Mouse (Mus musculus) C3H10T1/2 (cell line): ENCODE results near the gene Mettl6. TPM values are rescaled to one million over a fixed set of nuclear protein-coding genes. Genes with fewer than 3 reads are reported as not detected.

Experiments
- polyA plus RNA-seq, 2 experiments: library from polyadenylated mRNA; unstranded; fragments of >200 nt; fragmentation: generic; extraction: Trizol; gene quantifications; one replicate each; pipeline ENCODE4 v1.2.1; 2012; ENCODE audit warnings: missing spikeins in 2 of 2

Gene Mettl6
- polyA plus RNA-seq: 10 to 100 TPM in 1 of 2 experiments, 1 to 10 TPM in 1; 1.2 to 11.4 TPM

DNA sequence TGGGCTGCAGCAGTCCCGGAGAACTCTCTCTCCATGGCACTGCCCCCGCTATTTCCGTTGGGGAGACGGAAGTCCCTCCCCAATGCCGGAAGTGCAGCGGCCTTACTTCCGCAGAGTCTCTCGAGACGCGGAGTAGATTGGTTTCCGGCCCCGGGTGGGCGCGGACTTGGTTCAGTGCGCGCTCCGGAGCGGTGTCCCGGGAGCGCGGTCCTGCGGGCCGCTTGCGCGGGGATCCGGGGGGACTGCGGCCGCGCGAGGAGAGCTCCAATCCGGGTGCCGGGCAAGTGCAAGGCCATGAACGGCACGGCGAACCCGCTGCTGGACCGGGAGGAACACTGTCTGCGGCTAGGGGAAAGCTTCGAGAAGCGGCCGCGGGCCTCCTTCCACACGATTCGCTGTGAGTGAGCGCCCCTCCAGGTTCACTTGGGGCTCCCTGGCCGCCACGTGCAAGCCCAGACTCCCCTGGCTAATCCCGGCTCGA is at the start of gene Mettl6:
Gene Mettl6, minus strand, starts transcription at position 66 of the 481 bp plus-strand sequence.

DNA sequence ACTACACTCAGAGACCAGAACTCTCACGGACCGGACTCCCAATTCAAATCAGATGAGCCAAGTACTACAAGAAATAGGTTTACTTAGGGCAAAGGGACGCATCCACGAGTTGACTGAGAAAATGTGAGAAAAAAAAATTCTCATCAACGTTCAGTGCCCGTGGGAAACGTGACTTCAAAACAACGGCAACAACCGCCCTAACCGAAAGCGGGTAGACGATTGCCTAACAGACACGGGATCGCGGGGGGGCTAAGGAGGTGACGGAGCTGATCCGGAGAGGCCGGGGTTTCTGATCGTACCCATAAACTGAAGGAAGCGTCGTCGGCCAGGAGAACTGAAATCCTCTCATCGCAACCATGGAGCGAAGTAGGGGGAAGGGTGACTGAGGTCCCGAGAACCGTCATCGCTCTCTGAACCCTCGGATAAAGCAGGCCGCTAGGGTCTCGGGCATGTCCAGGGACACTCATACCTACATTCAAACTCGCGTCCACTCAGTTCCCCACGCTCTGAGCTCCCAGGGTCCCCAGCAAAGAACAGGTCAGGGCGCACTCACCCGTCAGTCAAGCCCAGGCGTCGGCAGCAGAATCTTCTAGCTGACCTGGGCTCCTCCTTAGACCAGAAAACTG is 378 bp downstream of the Mettl6 start, which contains the start of gene Eaf1:
Gene Eaf1, plus strand, starts transcription at position 51 of the 626 bp plus-strand sequence.

DNA sequence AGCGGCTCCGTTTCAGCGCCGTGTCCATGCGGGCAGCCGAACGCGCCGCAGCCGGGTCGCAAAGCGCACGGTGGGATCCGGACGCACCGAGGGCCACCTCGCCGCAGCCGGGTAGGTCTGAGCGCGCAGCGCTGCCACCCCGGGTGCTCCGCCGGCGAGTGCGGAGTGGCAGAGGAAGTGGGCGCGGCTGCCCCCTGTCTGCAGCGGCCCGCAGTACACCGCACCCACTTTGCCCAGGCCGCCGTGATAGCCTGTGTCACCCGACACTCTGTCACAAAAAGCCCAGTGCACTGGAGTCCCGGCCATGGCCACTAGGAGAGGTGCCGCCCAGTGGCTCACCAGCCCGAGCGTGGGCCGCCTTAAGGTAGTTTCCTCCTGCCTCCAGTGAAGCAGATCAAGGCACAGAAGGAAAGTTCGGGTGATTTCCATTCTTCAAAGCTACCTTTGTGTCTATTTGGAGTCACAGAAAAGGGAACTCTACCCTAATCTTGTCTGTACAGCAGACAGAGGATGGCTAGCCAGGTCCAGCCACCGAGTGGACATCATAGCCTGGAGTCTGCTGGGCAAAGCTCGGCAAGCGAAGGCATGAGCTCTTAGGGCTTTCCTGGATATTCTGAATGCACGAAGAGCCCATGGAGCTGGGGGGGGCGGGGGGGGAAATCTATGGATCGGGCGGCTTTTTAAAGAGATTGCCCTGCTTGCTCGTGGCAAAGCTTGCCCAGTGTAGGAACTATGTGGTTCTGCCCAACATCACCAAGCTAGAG is 58.7 kb downstream of the Mettl6 start, which contains the start of gene Sh3bp5:
Gene Sh3bp5, minus strand, starts transcription at position 149 of the 764 bp plus-strand sequence.

Other genes starting within 250 kb of the Mettl6 start
- gene Phf7, start 243.7 kb downstream of the Mettl6 start, polyA plus RNA-seq: 1 to 10 TPM; 1.4 to 5.0 TPM
- gene Bap1, start 243.6 kb downstream of the Mettl6 start, polyA plus RNA-seq: 10 to 100 TPM; 15.3 to 31.4 TPM
- under 1 TPM in 1 of 2 experiments, not detected in 1; under 0.01 TPM for gene Dnah1, start 171.1 kb downstream of the Mettl6 start, polyA plus RNA-seq
- 1 to 10 TPM in 1 of 2 experiments, under 1 TPM in 1; 0.25 to 5.8 TPM for gene Capn7, start 158.4 kb downstream of the Mettl6 start, polyA plus RNA-seq
- gene Sh3bp5, start 59.0 kb downstream of the Mettl6 start, polyA plus RNA-seq: 10 to 100 TPM in 1 of 2 experiments, 1 to 10 TPM in 1; 1.8 to 20.6 TPM
- 1 to 10 TPM; 1.1 to 6.3 TPM for gene Eaf1, start 641 bp downstream of the Mettl6 start, polyA plus RNA-seq
- gene Colq, start 96.3 kb upstream of the Mettl6 start, polyA plus RNA-seq: under 1 TPM; 0.02 to 0.17 TPM
- gene Gm49387, start 145.8 kb upstream of the Mettl6 start, polyA plus RNA-seq: not detected
- 10 to 100 TPM; 15.2 to 53.8 TPM for gene Btd, start 146.0 kb upstream of the Mettl6 start, polyA plus RNA-seq
- 10 to 100 TPM in 1 of 2 experiments, 1 to 10 TPM in 1; 1.5 to 12.1 TPM for gene Hacl1, start 146.2 kb upstream of the Mettl6 start, polyA plus RNA-seq